Mouse (Mus musculus) limb, embryonic 15.5 days (tissue): Measurements from ENCODE around the gene Adgrl3. TPM values are rescaled to one million over a fixed set of nuclear protein-coding genes. Genes with fewer than 3 reads are reported as not detected.

Experiments
- ATAC-seq: fragments of 200-750 bp; cut with Nextera tagmentation; 2 replicates; pipeline ENCODE4 v1.8.0; 2017; ENCODE audit warnings: low read depth, moderate TSS enrichment; ENCODE audit not compliant: insufficient number of reproducible peaks, low FRiP score, low TSS enrichment
- H3K27ac ChIP-seq: fragments of 300-500 bp; sonication (generic); 2 replicates; pipeline ENCODE4 v1.5.1; 2015; ENCODE audit warnings: moderate library complexity, mild to moderate bottlenecking, inconsistent platforms
- H3K27me3 ChIP-seq: fragments of 300-500 bp; sonication (generic); 2 replicates; pipeline ENCODE4 v1.6.1; 2015; ENCODE audit warnings: inconsistent platforms
- H3K36me3 ChIP-seq: fragments of 300-500 bp; sonication (generic); 2 replicates; pipeline ENCODE4 v1.6.1; 2015; ENCODE audit warnings: inconsistent platforms
- H3K4me1 ChIP-seq: fragments of 300-500 bp; sonication (generic); 2 replicates; pipeline ENCODE4 v1.6.1; 2015; ENCODE audit warnings: inconsistent platforms
- H3K4me2 ChIP-seq: fragments of 300-500 bp; sonication (generic); 2 replicates; pipeline ENCODE4 v1.6.1; 2015; ENCODE audit warnings: mild to moderate bottlenecking, inconsistent platforms
- H3K4me3 ChIP-seq: fragments of 300-500 bp; sonication (generic); 2 replicates; pipeline ENCODE4 v1.5.1; 2015; ENCODE audit warnings: mild to moderate bottlenecking, inconsistent platforms
- H3K9ac ChIP-seq: fragments of 300-500 bp; sonication (generic); 2 replicates; pipeline ENCODE4 v1.6.1; 2015; ENCODE audit warnings: inconsistent platforms
- H3K9me3 ChIP-seq: fragments of 300-500 bp; sonication (generic); 2 replicates; pipeline ENCODE4 v1.6.1; 2016; ENCODE audit warnings: inconsistent platforms
- WGBS: fragments of 180-500 bp; shearing (Covaris S2); methylation state at CpG from one replicate; pipeline ENCODE4 v1.1.7; 2015; 5-methylcytosine and 5-hydroxymethylcytosine counted together
- polyA plus RNA-seq: library from polyadenylated mRNA; unstranded; fragments of >200 nt; fragmentation: Nextera tagmentation; extraction: Ambion mirVana; gene quantifications from 2 replicates; pipeline ENCODE4 v1.2.1, GENCODE M21; 2015

Gene Adgrl3
- polyA plus RNA-seq, 1 experiment from 2014 or later, result 32.4 TPM

DNA sequence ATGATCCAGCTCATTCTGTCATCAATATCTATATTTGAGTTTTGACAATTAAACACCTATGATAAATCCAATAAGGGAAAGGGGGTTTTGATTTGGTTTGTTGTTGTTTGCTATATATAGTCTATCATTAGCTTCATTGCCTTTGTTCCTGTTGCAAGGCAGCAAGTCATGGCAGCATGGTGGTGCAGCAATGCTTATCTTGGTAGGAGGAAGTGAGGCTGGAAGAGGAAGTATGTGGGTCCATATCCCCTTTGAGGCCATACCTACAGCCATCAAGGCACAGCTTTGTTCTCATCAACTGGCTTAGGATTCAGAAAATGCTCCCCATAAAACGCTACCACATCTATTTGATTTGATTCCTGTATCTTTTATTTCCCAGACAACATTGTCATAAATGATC is 58.1 kb downstream of the Adgrl3 start:
- no peaks in the 10 kb centered on the region for H3K9me3 ChIP-seq
- WGBS, result 84% methylated on average over 1 of the region's 1 CpGs
- H3K4me1 ChIP-seq, result no peaks in the 10 kb centered on the region
- H3K4me2 ChIP-seq, result no peak overlapping the region
- ATAC-seq, result no peak
- H3K4me3 ChIP-seq, result no peak overlapping the region
- no peaks in the 10 kb centered on the region for H3K27me3 ChIP-seq
- no peaks in the 10 kb centered on the region for H3K36me3 ChIP-seq
- no peak overlapping the region for H3K27ac ChIP-seq
- no peak overlapping the region for H3K9ac ChIP-seq

GRCm38 (mm10) chr5:81083698-81084360 is 63.9 kb downstream of the Adgrl3 start:
- H3K9me3 ChIP-seq, result no peaks in the 10 kb centered on the region
- H3K27me3 ChIP-seq, result no peaks in the 10 kb centered on the region
- H3K4me3 ChIP-seq, result no peak overlapping the region
- H3K36me3 ChIP-seq, result no peaks in the 10 kb centered on the region
- no peak for ATAC-seq
- 64% methylated on average over 5 of the region's 5 CpGs for WGBS
- no peak overlapping the region for H3K9ac ChIP-seq
- no peak overlapping the region for H3K4me2 ChIP-seq
- no peaks in the 10 kb centered on the region for H3K4me1 ChIP-seq
- H3K27ac ChIP-seq, result no peak overlapping the region

GRCm38 (mm10) chr5:81085152-81085551 is 65.2 kb downstream of the Adgrl3 start:
- Histone ChIP-seq H3K9ac (no peak overlapping the region), H3K4me2 (no peak overlapping the region), H3K27ac (no peak overlapping the region), H3K27me3 (no peaks in the 10 kb centered on the region), H3K36me3 (no peaks in the 10 kb centered on the region), H3K9me3 (no peaks in the 10 kb centered on the region), H3K4me3 (no peak overlapping the region), H3K4me1 (no peaks in the 10 kb centered on the region)
- 50% methylated on average over 4 of the region's 4 CpGs for WGBS
- no peak for ATAC-seq

DNA sequence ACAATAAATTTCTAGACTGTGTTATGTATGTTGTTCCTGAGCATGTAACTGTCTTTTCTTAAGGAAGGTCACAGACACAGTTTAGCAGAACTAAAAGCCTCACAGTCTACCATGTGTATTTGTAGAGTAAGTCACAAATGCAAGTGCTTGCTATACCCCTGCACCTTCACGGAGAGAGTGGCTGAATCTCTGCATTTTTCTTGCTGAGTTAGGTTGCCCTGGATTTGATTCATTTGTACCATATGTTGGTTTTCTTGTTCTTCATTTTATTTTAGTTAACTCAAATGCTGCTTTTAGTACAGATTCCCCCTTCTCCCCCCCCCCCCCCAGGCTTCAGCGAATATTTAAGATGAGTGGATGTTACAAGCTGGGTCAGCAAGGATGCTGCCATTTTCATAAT is 68.7 kb downstream of the Adgrl3 start:
- no peak overlapping the region for H3K4me3 ChIP-seq
- no peaks in the 10 kb centered on the region for H3K27me3 ChIP-seq
- no peak for ATAC-seq
- no peak overlapping the region for H3K27ac ChIP-seq
- WGBS, result 72% methylated on average over 2 of the region's 2 CpGs
- no peaks in the 10 kb centered on the region for H3K9me3 ChIP-seq
- no peak overlapping the region for H3K4me2 ChIP-seq
- no peak overlapping the region for H3K9ac ChIP-seq
- no peaks in the 10 kb centered on the region for H3K36me3 ChIP-seq
- H3K4me1 ChIP-seq, result no peaks in the 10 kb centered on the region

DNA sequence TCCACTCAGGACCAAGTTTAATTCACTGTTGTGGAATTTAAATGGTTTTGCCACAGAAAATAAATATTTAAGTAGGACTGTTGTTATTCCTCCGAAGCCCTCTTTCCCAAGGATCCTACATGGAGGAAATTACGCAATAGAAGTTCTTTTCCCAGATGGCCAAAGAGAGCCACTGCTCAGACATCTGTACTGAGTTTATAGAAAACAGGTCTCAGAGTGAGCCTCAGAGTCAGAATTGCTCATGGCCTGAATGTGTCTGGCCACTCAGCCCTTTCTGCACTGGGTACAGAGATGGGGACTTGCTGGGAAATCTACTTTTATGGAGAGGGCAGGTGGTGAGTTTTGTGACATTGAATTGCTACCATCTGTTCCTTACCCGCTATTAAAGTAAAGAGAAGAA is 74.7 kb downstream of the Adgrl3 start:
- Histone ChIP-seq H3K27me3 (no peaks in the 10 kb centered on the region), H3K36me3 (no peaks in the 10 kb centered on the region), H3K27ac (no peak overlapping the region), H3K4me1 (no peaks in the 10 kb centered on the region), H3K9ac (no peak overlapping the region), H3K4me2 (no peak overlapping the region), H3K9me3 (no peaks in the 10 kb centered on the region), H3K4me3 (no peak overlapping the region)
- 34% methylated on average over 3 of the region's 3 CpGs for WGBS
- ATAC-seq, result no peak

DNA sequence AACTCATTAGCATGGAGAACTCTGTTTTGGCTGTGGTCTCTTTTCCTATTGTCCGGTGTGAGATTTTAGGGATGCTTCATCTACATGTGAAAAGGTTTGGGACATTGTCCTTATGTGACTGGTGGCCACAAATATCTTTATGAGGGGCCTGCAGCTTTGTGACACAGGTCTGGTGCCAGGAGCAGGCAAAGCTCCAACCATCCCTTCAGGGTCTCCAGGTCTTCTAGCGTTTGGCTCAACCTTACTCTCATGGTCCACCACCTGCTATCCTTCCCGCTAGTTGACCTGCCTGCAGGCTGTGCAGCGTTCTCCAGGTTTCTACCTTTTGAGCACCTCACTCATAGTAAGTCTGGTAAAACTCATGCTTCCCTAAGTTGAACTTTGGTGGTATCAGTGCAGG is 77.2 kb downstream of the Adgrl3 start:
- Histone ChIP-seq H3K36me3 (no peaks in the 10 kb centered on the region), H3K9ac (no peak overlapping the region), H3K4me3 (no peak overlapping the region), H3K27me3 (no peaks in the 10 kb centered on the region), H3K27ac (no peak overlapping the region), H3K4me1 (no peaks in the 10 kb centered on the region), H3K4me2 (no peak overlapping the region), H3K9me3 (no peaks in the 10 kb centered on the region)
- no peak for ATAC-seq
- 93% methylated on average over 4 of the region's 4 CpGs for WGBS

GRCm38 (mm10) chr5:81107431-81107830 is 87.5 kb downstream of the Adgrl3 start:
- no peak overlapping the region for H3K4me3 ChIP-seq
- no peaks in the 10 kb centered on the region for H3K9me3 ChIP-seq
- no peaks in the 10 kb centered on the region for H3K4me1 ChIP-seq
- no peaks in the 10 kb centered on the region for H3K36me3 ChIP-seq
- H3K27me3 ChIP-seq, result no peaks in the 10 kb centered on the region
- H3K4me2 ChIP-seq, result no peak overlapping the region
- 45% methylated on average over 1 of the region's 1 CpGs for WGBS
- H3K9ac ChIP-seq, result no peak overlapping the region
- no peak overlapping the region for H3K27ac ChIP-seq
- ATAC-seq, result no peak

- H3K4me3 ChIP-seq, result no peak overlapping the region
- 55% methylated on average over 4 of the region's 4 CpGs for WGBS
- H3K9me3 ChIP-seq, result no peaks in the 10 kb centered on the region
- H3K4me2 ChIP-seq, result no peak overlapping the region
- no peak overlapping the region for H3K9ac ChIP-seq
- ATAC-seq, result no peak
- no peaks in the 10 kb centered on the region for H3K4me1 ChIP-seq
- no peaks in the 10 kb centered on the region for H3K36me3 ChIP-seq
- H3K27ac ChIP-seq, result no peak overlapping the region
- H3K27me3 ChIP-seq, result no peaks in the 10 kb centered on the region
These were observed 104.5 kb downstream of the Adgrl3 start for GRCm38 (mm10) chr5:81124483-81124882.

DNA sequence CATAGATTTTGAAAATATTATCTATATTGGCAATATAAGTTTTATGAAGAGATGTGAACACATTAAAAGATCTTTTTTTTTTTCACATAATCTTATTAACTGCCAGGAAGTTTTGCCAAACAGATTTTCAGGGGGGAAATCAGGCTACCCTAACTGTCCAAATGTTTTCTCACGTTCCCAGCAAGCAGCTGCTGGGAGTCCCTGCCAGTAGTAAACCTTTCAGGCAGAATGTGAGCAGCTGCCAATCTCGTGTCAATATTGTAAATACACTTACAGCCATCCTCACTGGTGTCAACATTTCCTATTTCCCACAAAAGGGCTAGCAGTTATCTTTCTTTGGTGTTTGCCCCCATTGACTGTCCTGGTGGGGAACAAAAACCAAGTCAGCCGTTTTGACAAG is 107.7 kb downstream of the Adgrl3 start:
- Histone ChIP-seq H3K9ac (no peak overlapping the region), H3K36me3 (no peaks in the 10 kb centered on the region), H3K27me3 (no peaks in the 10 kb centered on the region), H3K9me3 (no peaks in the 10 kb centered on the region), H3K4me1 (no peaks in the 10 kb centered on the region), H3K4me3 (no peak overlapping the region), H3K27ac (no peak overlapping the region), H3K4me2 (no peak overlapping the region)
- no peak for ATAC-seq
- 56% methylated on average over 3 of the region's 3 CpGs for WGBS

- H3K9ac ChIP-seq, result no peak overlapping the region
- H3K4me3 ChIP-seq, result no peak overlapping the region
- no peaks in the 10 kb centered on the region for H3K36me3 ChIP-seq
- no peak overlapping the region for H3K27ac ChIP-seq
- H3K4me2 ChIP-seq, result no peak overlapping the region
- no peaks in the 10 kb centered on the region for H3K27me3 ChIP-seq
- H3K9me3 ChIP-seq, result no peaks in the 10 kb centered on the region
- 82% methylated on average over 1 of the region's 1 CpGs for WGBS
- H3K4me1 ChIP-seq, result no peaks in the 10 kb centered on the region
- ATAC-seq, result no peak
These were observed 116.5 kb downstream of the Adgrl3 start for GRCm38 (mm10) chr5:81136394-81136793.

DNA sequence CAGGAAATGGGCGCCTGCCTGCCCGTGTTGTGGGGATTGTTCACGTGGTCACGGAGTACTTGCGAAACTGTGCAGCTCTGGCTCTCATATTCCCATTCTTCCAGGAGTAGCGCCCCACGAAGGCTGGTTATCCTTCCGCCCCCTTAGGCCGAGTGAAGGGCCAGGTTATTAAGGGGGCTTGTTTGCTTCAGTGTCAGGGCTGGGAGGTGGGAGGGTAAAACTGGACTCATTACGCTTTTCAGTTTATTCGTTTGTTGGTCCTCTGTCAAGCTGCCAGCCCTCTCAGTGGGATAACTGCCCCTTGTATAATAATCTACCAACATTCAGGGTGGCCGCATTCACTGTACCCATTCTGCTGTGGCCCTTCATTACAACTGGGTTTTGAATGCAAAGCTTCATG is 135.9 kb downstream of the Adgrl3 start:
- no peak overlapping the region for H3K9ac ChIP-seq
- H3K4me1 ChIP-seq, result peaks cover 4% of the 10 kb centered on the region
- no peak for ATAC-seq
- WGBS, result 65% methylated on average over 12 of the region's 12 CpGs
- H3K4me3 ChIP-seq, result no peak overlapping the region
- no peaks in the 10 kb centered on the region for H3K36me3 ChIP-seq
- H3K27ac ChIP-seq, result no peak overlapping the region
- H3K27me3 ChIP-seq, result no peaks in the 10 kb centered on the region
- no peak overlapping the region for H3K4me2 ChIP-seq
- H3K9me3 ChIP-seq, result no peaks in the 10 kb centered on the region

DNA sequence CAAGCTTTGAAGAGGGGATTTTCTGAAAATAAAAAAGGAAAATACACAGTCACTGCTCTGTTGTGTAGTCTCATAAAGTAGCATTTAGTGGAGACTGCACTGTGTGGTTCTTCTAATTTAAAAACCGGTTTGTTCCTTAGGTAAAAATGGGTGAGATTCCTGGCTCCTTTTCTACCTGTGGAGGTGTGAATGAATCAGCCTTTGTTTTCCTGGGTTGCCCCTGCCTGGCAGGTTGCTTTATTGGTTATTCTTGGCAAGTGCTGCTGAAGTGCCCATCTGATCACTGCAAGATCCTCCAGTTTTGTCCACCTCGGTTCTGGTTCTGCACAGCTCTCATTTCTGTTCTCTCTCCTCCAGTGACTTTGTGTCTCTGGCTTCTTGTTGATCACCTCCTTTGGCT is 136.3 kb downstream of the Adgrl3 start:
- no peak overlapping the region for H3K4me2 ChIP-seq
- H3K4me1 ChIP-seq, result peaks cover 4% of the 10 kb centered on the region
- H3K27ac ChIP-seq, result no peak overlapping the region
- no peak overlapping the region for H3K9ac ChIP-seq
- no peaks in the 10 kb centered on the region for H3K36me3 ChIP-seq
- WGBS, result 34% methylated on average over 2 of the region's 2 CpGs
- ATAC-seq, result no peak
- H3K4me3 ChIP-seq, result no peak overlapping the region
- no peaks in the 10 kb centered on the region for H3K27me3 ChIP-seq
- H3K9me3 ChIP-seq, result no peaks in the 10 kb centered on the region

- 49% methylated on average over 5 of the region's 5 CpGs for WGBS
- ATAC-seq, result no peak
- Histone ChIP-seq H3K4me2 (no peak overlapping the region), H3K9ac (no peak overlapping the region), H3K36me3 (no peaks in the 10 kb centered on the region), H3K9me3 (no peaks in the 10 kb centered on the region), H3K27me3 (no peaks in the 10 kb centered on the region), H3K27ac (no peak overlapping the region), H3K4me1 (peaks cover 4% of the 10 kb centered on the region), H3K4me3 (no peak overlapping the region)
These were observed 136.9 kb downstream of the Adgrl3 start for GRCm38 (mm10) chr5:81156796-81157195.
